Mouse (Mus musculus) right cerebral cortex, postnatal 36 days (tissue): ENCODE measurements around the gene Nr0b2.
A peak's percentile ranks its signal among the peaks of the same experiment; 100 is the strongest.

ENCODE experiments used
- DNase-seq, 2 experiments: peaks; one replicate each; pipeline ENCODE4 v3.0.0; 2022; ENCODE audit warnings: low spot score in 2 of 2, mixed read lengths in 1 of 2

Nr0b2 gene

GRCm38 (mm10) chr4:133561622-133562021 lies 8.4 kb downstream of the Nr0b2 start:
- no peak for DNase-seq

GRCm38 (mm10) chr4:133563123-133563571 lies 10.0 kb downstream of the Nr0b2 start:
- DNase-seq: no peak

- DNase-seq: no peak
Observed at GRCm38 (mm10) chr4:133567251-133567650, 14.1 kb downstream of the Nr0b2 start.

GRCm38 (mm10) chr4:133569291-133570065 lies 16.3 kb downstream of the Nr0b2 start:
- no peak for DNase-seq

- DNase-seq: no peak
Observed at GRCm38 (mm10) chr4:133570066-133570466, 16.9 kb downstream of the Nr0b2 start.

GRCm38 (mm10) chr4:133574070-133574842 lies 21.1 kb downstream of the Nr0b2 start, which contains the start of gene Gpatch3:
Gpatch3 (plus strand) TSS chr4:133574745.
- peak; percentile 87 for DNase-seq

GRCm38 (mm10) chr4:133574843-133575202 lies 21.6 kb downstream of the Nr0b2 start:
- no peak for DNase-seq

GRCm38 (mm10) chr4:133577983-133578382 lies 24.8 kb downstream of the Nr0b2 start:
- DNase-seq: no peak

- no peak for DNase-seq
Observed at GRCm38 (mm10) chr4:133583690-133584058, 30.5 kb downstream of the Nr0b2 start.

- peak; percentile 84 to 85 for DNase-seq
Observed at GRCm38 (mm10) chr4:133584059-133584951, 31.1 kb downstream of the Nr0b2 start, which contains the start of gene Gpn2. Gpn2 (plus strand) TSS chr4:133584362.

GRCm38 (mm10) chr4:133592570-133592969 lies 39.4 kb downstream of the Nr0b2 start:
- peak in 1 of 2 experiments; percentile 22 for DNase-seq

GRCm38 (mm10) chr4:133595538-133595937 lies 42.4 kb downstream of the Nr0b2 start:
- DNase-seq: peak; percentile 28 to 30

- no peak for DNase-seq
Observed at GRCm38 (mm10) chr4:133596084-133596483, 42.9 kb downstream of the Nr0b2 start.

GRCm38 (mm10) chr4:133598616-133599015 lies 45.4 kb downstream of the Nr0b2 start:
- DNase-seq: no peak

- DNase-seq: no peak
Observed at GRCm38 (mm10) chr4:133599116-133599515, 45.9 kb downstream of the Nr0b2 start.

GRCm38 (mm10) chr4:133599571-133600073 lies 46.4 kb downstream of the Nr0b2 start:
- peak; percentile 71 to 75 for DNase-seq

- DNase-seq: no peak
Observed at GRCm38 (mm10) chr4:133600306-133600705, 47.1 kb downstream of the Nr0b2 start.

GRCm38 (mm10) chr4:133601721-133602218 lies 48.6 kb downstream of the Nr0b2 start, which contains the start of gene Sfn:
Sfn (minus strand) TSS chr4:133602168.
- DNase-seq: no peak

- DNase-seq: no peak
Observed at GRCm38 (mm10) chr4:133603056-133603455, 49.9 kb downstream of the Nr0b2 start.

GRCm38 (mm10) chr4:133604175-133604574 lies 51.0 kb downstream of the Nr0b2 start:
- DNase-seq: no peak

GRCm38 (mm10) chr4:133604856-133605255 lies 51.7 kb downstream of the Nr0b2 start:
- no peak for DNase-seq
